Comparison of ENCODE assay signal across 17 mouse cellular contexts in genomic region chr15:7290003-7290402, GRCm38 (mm10).
"Had no signal": no experiment of that assay in that cellular context is flagged by ENCODE, and none has a peak within 500 bp of the region (broad histone marks: within the 10 kb centered on the region; RNA-seq: fewer than 3 reads in every experiment).

No protein-coding gene starts in this region.

- DNase-seq: kidney, adult 2 months; kidney, postnatal 25 days; layer of hippocampus, adult 9-11 months; liver, embryonic 13.5 days; lung, adult 2 months; lung, postnatal 36 days; right cerebral cortex, adult 18-20 months; right cerebral cortex, postnatal 14 days; right cerebral cortex, postnatal 4 days; spleen, adult 18-20 months; thymus, postnatal 25 days had no signal

- H3K4me3 ChIP-seq: layer of hippocampus, adult 2 months; liver, embryonic 13.5 days; megakaryocyte, embryonic 14.5 days; neural tube, embryonic 12.5 days; neural tube, embryonic 15.5 days; stomach, embryonic 15.5 days had no signal

- H3K27ac ChIP-seq: kidney, postnatal 0 days; layer of hippocampus, adult 2 months; liver, embryonic 13.5 days; neural tube, embryonic 12.5 days; stomach, embryonic 15.5 days had no signal

- H3K9me3 ChIP-seq: liver, embryonic 13.5 days; megakaryocyte, embryonic 14.5 days; neural tube, embryonic 12.5 days; neural tube, embryonic 15.5 days; stomach, embryonic 15.5 days had no signal

- H3K27me3 ChIP-seq: liver, embryonic 13.5 days; megakaryocyte, embryonic 14.5 days; neural tube, embryonic 12.5 days; neural tube, embryonic 15.5 days; stomach, embryonic 15.5 days had no signal

- H3K4me1 ChIP-seq: liver, embryonic 13.5 days; megakaryocyte, embryonic 14.5 days; neural tube, embryonic 12.5 days; neural tube, embryonic 15.5 days had no signal

- H3K36me3 ChIP-seq: liver, embryonic 13.5 days; neural tube, embryonic 12.5 days; neural tube, embryonic 15.5 days; stomach, embryonic 15.5 days had no signal
